Mouse (Mus musculus) ovary, postnatal 10 days (tissue): ENCODE data around the gene Dhfr.

Experiments
- DNase-seq: peaks from one replicate; pipeline ENCODE4 v3.0.0; 2022; ENCODE audit warnings: low spot score

Gene Dhfr

GRCm38 (mm10) chr13:92393047-92393661, 38.6 kb downstream of the Dhfr start:
- no peak for DNase-seq

- DNase-seq, result no peak
Observed at GRCm38 (mm10) chr13:92398491-92399384, 44.2 kb downstream of the Dhfr start.

GRCm38 (mm10) chr13:92402063-92402462, 47.5 kb downstream of the Dhfr start:
- no peak for DNase-seq

GRCm38 (mm10) chr13:92403496-92403895, 49.0 kb downstream of the Dhfr start:
- DNase-seq, result no peak

DNA sequence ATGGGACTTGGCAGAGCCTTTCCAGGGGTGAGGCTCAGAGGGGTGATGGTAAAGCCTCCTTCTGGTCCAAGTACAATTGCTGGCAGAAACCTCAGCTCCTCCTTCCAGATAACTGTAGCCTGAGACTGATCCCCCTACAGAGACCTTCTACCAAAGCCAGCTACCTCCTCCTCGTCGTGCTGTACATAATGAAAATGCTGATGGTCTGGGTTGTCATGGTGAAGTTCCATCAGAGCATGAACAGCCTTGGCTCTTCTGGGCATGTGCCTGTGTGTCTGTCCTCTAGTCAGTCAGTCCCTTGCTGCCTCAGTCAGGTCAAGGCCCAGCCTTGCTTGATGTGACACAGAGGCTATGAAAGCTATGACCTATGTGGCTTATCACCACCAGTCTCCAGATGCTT, 56.0 kb downstream of the Dhfr start:
- DNase-seq, result no peak

DNA sequence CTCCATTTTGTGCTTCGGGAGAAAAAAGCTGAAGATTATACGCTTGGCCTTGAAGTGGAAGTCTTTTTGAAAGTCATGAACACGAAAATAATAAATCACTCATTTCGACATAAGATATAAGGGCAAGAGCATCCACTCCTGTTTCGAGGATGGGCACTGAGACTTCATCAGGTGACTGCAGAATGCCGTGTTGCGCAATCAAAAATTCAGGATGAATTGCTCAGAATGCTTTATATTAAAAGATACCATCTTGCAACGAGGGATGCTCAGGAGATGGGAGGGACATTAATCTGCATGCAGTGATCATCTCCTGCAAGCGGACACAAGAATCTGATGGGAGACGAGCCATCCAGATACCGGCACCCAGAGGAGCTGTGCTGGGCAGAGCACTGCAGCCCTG, 65.1 kb downstream of the Dhfr start:
- no peak for DNase-seq

- no peak for DNase-seq
Observed at GRCm38 (mm10) chr13:92423711-92424110, 69.2 kb downstream of the Dhfr start.

DNA sequence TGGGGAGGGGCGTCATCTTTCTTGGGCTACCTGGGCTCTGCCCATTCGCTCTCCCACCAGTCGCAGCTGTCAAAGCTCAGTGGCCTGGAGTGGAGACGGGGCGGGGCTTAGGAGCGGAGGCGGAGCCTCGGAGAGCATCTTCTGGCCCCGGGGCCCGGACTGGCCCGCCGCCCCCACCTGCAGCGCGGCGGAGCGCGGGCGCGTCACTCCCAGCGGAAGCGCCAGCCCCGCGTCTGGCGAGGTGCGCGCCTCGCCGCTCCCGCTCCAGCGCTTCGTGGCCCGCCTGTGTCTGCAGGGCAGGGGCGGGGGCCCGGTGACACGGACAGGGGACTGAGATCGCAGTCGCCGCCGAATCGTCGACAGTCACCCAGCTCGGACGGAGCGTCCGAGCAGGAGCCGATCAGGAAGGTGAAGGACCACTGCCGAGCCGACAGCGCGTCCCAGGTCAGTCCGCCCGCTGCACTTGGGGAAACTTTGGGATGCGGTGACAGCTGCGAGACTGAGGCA, 71.3 kb downstream of the Dhfr start, which contains the start of gene Ankrd34b:
Ankrd34b (plus strand) TSS at position 139 of the 507 bp plus-strand sequence.
- no peak for DNase-seq

DNA sequence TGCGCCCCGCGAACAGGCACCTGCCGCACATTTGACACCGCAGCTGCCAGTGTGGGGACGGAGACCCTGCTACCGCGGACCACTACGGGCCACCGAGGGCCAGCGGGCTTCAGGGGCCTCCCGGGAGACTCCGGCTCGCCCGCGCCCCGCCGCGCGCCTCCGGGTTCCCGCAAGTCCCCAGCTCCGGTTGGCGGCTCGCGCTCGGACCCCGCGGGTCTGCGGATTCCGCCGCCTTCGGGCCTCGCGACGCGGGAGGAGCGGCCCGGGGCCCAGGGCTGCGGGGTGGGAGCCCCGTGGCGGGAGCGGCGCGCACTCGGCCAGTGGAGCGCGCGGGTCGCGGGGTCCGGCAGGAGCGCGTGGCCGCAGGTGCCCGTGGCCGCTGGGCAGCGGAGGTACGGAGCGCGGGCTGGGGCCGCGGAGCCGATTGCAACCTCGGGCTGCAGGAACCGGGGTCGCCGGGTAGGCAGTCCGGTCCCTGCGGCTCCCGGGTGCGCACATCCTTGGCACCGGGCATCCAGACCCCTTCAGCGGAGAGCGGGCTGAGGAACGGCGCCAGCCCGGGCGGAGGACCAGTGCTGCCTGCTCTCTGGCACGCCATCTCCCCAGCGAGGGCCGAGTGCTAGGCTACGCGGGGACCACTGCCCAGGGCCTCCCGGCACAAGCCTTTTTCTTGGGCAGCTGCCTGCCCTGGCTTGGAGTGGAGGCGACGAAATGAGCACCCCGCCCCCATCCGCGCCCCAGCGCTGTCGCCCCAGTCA, 71.9 kb downstream of the Dhfr start:
- peak; percentile 2 for DNase-seq

- no peak for DNase-seq
Observed at GRCm38 (mm10) chr13:92427351-92427855, 72.9 kb downstream of the Dhfr start.
